Mouse (Mus musculus) bone marrow, adult 2 months (tissue): ENCODE results near the gene Magi2. TPM values are rescaled to one million over a fixed set of nuclear protein-coding genes. Genes with fewer than 3 reads are reported as not detected.

ENCODE experiments used
- H3K27ac ChIP-seq: fragments of 200-500 bp; 2 replicates; pipeline ENCODE4 v1.5.1; 2012; ENCODE audit warnings: low read depth, mild to moderate bottlenecking, control low read depth, inconsistent platforms, low read length; ENCODE audit not compliant: control insufficient read depth, poor library complexity, insufficient read depth
- H3K4me1 ChIP-seq: fragments of 200-500 bp; 2 replicates; pipeline ENCODE4 v1.6.1; 2011; ENCODE audit warnings: low read length; ENCODE audit not compliant: control insufficient read depth, insufficient read depth
- H3K4me3 ChIP-seq: fragments of 200-500 bp; replicated peaks from 2 replicates; pipeline ENCODE3; 2011; ENCODE audit warnings: mild to moderate bottlenecking, low read depth, low read length, control low read depth; ENCODE audit not compliant: control insufficient read depth
- CTCF ChIP-seq: fragments of 200-500 bp; IDR thresholded peaks from 2 replicates; pipeline ENCODE4 v1.5.1; 2011; ENCODE audit warnings: low read length, control low read depth; ENCODE audit not compliant: control insufficient read depth, insufficient read depth
- POLR2A ChIP-seq: fragments of 200-500 bp; IDR thresholded peaks from 2 replicates; pipeline ENCODE4 v1.6.1; 2011; ENCODE audit warnings: low read depth, mild to moderate bottlenecking, control low read depth, low read length, borderline replicate concordance; ENCODE audit not compliant: control insufficient read depth
- WGBS: fragments of 180-500 bp; shearing (Covaris S2); methylation state at CpG from one replicate; pipeline ENCODE4 v1.1.7; 2018; 5-methylcytosine and 5-hydroxymethylcytosine counted together
- polyA plus RNA-seq: library from polyadenylated mRNA; stranded (reverse); fragments of >200 nt; gene quantifications from 2 replicates; pipeline ENCODE4 v1.2.4, GENCODE M21; 2011; ENCODE audit warnings: low replicate concordance; ENCODE audit not compliant: missing spikeins, insufficient read depth, insufficient read length

The Magi2 gene
- polyA plus RNA-seq, 1 experiment = 0.47 TPM

- no peaks in the 10 kb centered on the region; the same call in 1 of the 2 replicates for H3K4me1 ChIP-seq
- TF ChIP-seq CTCF (no peak), POLR2A (no peak)
- no peak overlapping the region for H3K4me3 ChIP-seq
- H3K27ac ChIP-seq = no peak overlapping the region
Measured at GRCm38 (mm10) chr5:20675163-20675665, 1448.4 kb downstream of the Magi2 start.

GRCm38 (mm10) chr5:20676193-20676871 is 1449.5 kb downstream of the Magi2 start:
- Histone ChIP-seq H3K27ac (no peak overlapping the region), H3K4me1 (no peaks in the 10 kb centered on the region; the same call in 1 of the 2 replicates), H3K4me3 (no peak overlapping the region)
- WGBS = 66% methylated on average over 7 of the region's 7 CpGs
- TF ChIP-seq POLR2A = no peak

GRCm38 (mm10) chr5:20677246-20677645 is 1450.4 kb downstream of the Magi2 start:
- H3K4me1 ChIP-seq = no peaks in the 10 kb centered on the region; the same call in 1 of the 2 replicates
- TF ChIP-seq CTCF = no peak
- TF ChIP-seq POLR2A = no peak
- 78% methylated on average over 3 of the region's 3 CpGs for WGBS
- no peak overlapping the region for H3K4me3 ChIP-seq
- no peak overlapping the region for H3K27ac ChIP-seq

GRCm38 (mm10) chr5:20678573-20678972 is 1451.7 kb downstream of the Magi2 start:
- TF ChIP-seq CTCF (no peak), POLR2A (no peak)
- WGBS = 79% methylated on average over 3 of the region's 3 CpGs

GRCm38 (mm10) chr5:20679920-20680319 is 1453.1 kb downstream of the Magi2 start:
- Histone ChIP-seq H3K4me3 (no peak overlapping the region), H3K27ac (no peak overlapping the region), H3K4me1 (no peaks in the 10 kb centered on the region; the same call in 1 of the 2 replicates)
- TF ChIP-seq CTCF (no peak), POLR2A (no peak)
- 63% methylated on average over 6 of the region's 6 CpGs for WGBS

More at GRCm38 (mm10) chr5:20678573-20678972, 1451.7 kb downstream of the Magi2 start:
- Histone ChIP-seq H3K27ac (no peak overlapping the region), H3K4me1 (no peaks in the 10 kb centered on the region; the same call in 1 of the 2 replicates), H3K4me3 (no peak overlapping the region)

- TF ChIP-seq POLR2A = no peak
- TF ChIP-seq CTCF = no peak
- H3K4me1 ChIP-seq = no peaks in the 10 kb centered on the region; the same call in 1 of the 2 replicates
- WGBS = 4% methylated on average over 15 of the region's 15 CpGs
- 0 out of 2 replicates have a peak overlapping the region, but pooled peaks have one; percentile 28 for H3K27ac ChIP-seq
- no peak overlapping the region for H3K4me3 ChIP-seq
Measured at GRCm38 (mm10) chr5:20680833-20681530, 1454.1 kb downstream of the Magi2 start.

- Histone ChIP-seq H3K4me1 (no peaks in the 10 kb centered on the region; the same call in 1 of the 2 replicates), H3K4me3 (no peak overlapping the region), H3K27ac (no peak overlapping the region)
- 86% methylated on average over 10 of the region's 10 CpGs for WGBS
- TF ChIP-seq POLR2A (no peak), CTCF (no peak)
Measured at GRCm38 (mm10) chr5:20681660-20682059, 1454.8 kb downstream of the Magi2 start.

- no peak overlapping the region for H3K4me3 ChIP-seq
- no peak for TF ChIP-seq CTCF
- no peak for TF ChIP-seq POLR2A
- no peak overlapping the region for H3K27ac ChIP-seq
- H3K4me1 ChIP-seq = no peaks in the 10 kb centered on the region; the same call in 1 of the 2 replicates
- WGBS = 86% methylated on average over 7 of the region's 7 CpGs
Measured at GRCm38 (mm10) chr5:20682208-20682607, 1455.4 kb downstream of the Magi2 start.
